Mouse (Mus musculus) brain, embryonic 14.5 days (tissue): ENCODE measurements around the gene Anxa1.

Source experiments
- CTCF ChIP-seq: fragments of 200-500 bp; IDR thresholded peaks from 2 replicates; pipeline ENCODE4 v1.5.1; 2012; ENCODE audit warnings: inconsistent platforms, mild to moderate bottlenecking, moderate library complexity, borderline replicate concordance; ENCODE audit not compliant: insufficient read depth, insufficient read length; ENCODE audit errors: extremely low read depth
- POLR2A ChIP-seq: fragments of 200-500 bp; IDR thresholded peaks from 2 replicates; pipeline ENCODE4 v1.6.1; 2012; ENCODE audit warnings: mild to moderate bottlenecking, inconsistent platforms, borderline replicate concordance; ENCODE audit not compliant: poor library complexity, insufficient read depth, insufficient read length, severe bottlenecking; ENCODE audit errors: extremely low read depth

DNA sequence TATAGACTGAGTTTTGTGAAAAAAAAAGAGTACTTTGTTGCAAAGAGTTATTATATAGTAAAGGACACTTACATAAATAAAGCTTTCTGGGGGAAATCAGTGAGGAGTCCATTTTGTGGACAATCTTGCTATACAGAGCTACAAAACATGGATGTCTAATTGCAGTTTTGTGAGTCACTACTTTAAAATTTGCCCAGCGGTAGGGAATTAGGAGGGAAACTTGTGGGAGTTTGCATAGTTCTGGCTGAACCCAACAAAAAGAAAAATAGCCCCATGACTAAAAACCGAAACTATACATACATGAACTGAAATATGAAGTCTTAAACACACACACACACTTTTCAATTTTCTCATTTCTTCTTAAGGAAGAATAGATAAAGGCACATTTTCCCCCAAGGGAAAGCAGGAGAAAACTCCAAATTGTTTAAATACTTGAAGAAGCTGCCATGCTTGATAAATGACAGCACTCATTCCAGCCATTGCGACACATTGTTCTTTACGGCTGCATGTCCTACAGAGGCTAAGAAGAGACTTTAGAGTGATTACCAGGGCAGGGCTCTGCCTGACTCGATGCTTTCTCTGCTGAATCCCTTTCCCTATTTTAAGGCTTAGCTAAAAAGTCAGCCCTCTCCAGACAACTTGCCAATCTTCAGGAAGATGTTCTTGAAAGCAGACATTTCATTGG is 11.9 kb upstream of the Anxa1 start:
- TF ChIP-seq CTCF (no peak), POLR2A (no peak)
